Mouse (Mus musculus): ENCODE results near the gene Pip5kl1.

The Pip5kl1 gene

GRCm38 (mm10) chr2:32620682-32621516, 46.3 kb downstream of the Pip5kl1 start:
- no peak for DNase-seq

- no peak for DNase-seq
These were observed 46.9 kb downstream of the Pip5kl1 start, which contains the start of gene Ak1 for GRCm38 (mm10) chr2:32621517-32621859. Ak1 (plus strand) TSS chr2:32621758.

DNA sequence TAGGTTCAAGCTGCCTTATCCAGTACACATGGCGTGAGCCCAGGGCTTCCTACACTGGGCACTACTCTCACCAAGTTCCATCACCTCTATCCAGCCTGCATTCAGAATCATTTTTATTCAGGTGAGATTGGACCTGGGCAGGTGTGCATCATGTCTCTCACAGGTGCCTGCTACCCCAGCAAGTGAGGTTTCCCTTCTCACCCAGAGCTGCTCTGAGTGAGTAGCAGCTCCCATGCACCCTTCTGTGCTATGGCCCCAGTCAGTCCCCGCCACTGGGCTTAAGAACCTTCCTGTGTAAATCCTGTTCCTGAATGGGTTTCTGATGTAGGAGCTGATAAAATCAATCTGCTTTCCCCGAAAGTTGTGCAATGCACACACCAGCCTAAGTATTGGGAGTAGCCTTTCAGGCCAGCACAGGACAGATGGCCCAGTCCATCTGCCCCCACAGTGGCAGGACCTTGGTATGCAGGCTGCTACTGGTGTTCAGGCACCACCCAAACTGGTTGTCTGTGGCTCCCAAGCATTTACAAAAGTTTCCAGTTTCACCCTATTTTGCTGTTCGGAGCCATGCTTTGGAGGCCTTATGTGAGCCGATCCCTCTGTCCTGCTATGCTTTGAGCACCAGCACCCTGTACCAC, 49.6 kb downstream of the Pip5kl1 start:
- no peak for DNase-seq

GRCm38 (mm10) chr2:32625212-32625872, 50.7 kb downstream of the Pip5kl1 start:
- peak; percentile 94 for DNase-seq

DNA sequence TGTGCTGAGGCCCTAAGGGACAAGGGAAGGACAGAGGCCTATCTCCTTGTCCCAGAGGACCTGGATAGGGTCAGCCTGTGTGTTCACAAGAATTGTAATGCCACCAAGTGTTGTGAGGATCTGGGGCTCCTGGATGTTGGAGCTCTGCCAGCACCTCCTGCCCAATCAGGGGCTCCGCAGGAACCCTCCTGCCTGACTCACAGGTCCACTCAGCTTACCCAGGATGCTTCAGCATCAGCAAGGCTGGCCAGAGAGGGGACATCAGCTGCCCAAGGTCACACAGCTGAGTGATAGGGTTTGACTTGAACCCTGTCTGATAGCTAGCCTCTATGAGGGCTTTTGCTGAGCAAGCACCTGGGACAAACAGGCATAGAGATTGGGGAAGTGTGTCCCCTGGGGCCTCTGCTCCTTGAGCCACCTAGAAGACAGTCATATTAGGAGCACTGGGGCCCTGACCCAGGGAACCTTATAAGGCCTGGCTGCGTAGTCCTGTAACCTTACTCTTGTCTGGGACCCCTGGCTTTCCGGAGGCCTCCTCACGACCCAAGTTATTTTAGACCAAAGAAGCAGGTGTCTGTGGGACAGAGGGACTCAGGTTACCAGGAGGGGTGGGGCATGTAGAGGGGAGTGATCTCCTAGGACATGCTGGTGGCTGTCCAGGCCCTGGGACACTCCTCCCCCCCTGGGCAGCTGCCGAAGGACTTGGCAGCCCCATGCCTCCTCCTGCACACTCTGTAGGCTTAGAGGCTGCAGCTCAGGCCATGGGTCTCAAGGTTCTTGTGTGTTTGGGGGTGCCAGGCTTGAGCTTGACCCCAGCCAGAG, 51.5 kb downstream of the Pip5kl1 start:
- peak; percentile 74 for DNase-seq

DNA sequence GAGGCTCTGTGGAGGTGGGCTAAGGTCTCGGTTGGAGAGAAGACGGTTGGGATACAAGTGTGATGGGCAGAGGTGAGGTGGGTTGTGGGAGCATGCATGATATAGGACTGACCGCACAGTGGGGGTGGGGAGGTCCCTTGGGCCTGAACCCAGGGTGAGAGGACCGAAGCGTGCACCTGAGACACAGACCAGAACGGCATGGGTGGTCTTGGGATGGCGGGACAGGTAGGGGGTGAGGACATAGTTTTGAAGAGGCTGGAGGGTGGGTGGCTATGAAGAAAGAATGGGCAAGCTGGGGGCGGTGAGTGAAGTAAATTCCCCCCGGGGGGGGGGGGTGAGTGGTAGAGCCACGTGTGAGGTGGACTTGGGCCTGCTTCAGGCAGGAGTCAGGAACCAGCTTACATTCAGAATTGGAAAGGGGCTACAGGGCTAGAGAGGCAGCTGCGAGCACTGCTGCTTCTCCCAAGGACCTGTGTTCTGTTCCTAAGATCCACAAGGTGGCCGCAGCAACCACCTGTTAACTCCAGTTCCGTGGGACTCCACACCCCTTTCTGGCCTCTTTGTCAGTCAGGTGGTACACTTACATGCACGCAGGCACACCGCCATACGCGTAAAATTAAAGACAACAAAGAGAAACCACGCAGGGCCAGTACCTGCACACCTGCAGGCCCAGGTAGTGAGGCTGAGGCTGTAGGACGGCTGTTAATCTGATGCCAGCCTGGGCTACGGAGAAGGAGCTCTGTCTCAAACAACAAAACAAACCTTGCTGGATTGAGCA, 52.9 kb downstream of the Pip5kl1 start:
- DNase-seq = no peak

DNA sequence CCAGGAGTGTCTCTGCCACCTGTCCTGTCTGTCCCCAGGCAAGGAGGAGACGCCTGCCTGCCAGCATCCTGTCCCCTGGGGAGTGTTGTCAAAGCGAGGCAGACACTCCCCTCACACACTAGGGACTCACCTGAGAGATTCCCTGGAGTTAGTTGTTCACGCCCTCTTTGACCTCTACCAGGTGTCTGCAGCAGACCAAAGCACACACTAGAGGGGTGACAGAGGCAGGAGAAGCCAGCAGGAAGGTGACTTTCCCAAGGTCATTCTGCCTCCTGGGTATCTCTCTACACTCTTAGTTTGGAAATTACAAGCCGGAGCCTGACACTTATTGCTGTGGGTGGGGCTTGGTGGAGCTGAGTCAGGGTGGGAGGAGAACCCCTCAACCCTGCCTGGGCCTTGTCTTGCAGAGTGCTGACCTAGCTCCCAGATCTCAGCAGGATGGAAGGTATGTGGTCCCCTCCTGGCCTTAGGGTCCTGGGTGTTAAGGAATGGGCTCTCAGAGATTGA, 53.5 kb downstream of the Pip5kl1 start:
- DNase-seq = no peak

- peak; percentile 74 for DNase-seq
These were observed 54.1 kb downstream of the Pip5kl1 start for GRCm38 (mm10) chr2:32628729-32629128.

DNA sequence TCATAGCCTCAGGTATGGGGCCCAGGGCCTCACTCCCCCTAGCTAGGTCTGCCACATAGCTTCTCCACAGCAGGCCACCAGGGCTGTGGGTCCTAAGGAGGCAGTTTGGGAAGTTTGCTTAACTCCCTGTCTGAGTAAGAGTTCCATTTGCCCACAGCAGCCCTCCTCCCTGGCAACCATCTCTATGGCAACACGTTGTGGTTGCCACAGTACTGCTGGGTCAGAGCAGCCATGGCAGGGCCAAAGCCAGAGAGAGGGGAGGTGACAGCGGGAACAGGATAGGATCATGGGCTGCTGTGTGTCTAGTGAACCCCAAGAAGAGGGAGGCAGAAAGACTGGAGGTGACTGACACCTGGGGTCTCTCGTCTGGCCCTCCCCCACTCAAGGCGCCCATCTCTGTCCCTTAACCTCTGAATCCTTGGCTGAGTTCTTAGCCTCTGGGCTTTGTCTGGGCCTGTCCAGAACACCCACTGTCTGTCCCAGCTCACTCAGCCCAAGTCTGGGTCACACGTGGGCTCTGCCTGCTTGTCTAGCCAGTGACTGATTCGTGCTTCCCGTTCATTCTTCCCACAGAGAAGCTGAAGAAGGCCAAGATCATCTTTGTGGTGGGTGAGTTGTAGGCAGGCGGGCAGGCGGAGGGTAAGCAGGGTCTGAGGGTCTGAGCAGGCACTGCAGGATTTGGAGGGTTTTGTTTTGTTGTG, 54.8 kb downstream of the Pip5kl1 start:
- no peak for DNase-seq

GRCm38 (mm10) chr2:32630036-32630435, 55.4 kb downstream of the Pip5kl1 start:
- DNase-seq = no peak

GRCm38 (mm10) chr2:32631046-32631445, 56.4 kb downstream of the Pip5kl1 start:
- no peak for DNase-seq

DNA sequence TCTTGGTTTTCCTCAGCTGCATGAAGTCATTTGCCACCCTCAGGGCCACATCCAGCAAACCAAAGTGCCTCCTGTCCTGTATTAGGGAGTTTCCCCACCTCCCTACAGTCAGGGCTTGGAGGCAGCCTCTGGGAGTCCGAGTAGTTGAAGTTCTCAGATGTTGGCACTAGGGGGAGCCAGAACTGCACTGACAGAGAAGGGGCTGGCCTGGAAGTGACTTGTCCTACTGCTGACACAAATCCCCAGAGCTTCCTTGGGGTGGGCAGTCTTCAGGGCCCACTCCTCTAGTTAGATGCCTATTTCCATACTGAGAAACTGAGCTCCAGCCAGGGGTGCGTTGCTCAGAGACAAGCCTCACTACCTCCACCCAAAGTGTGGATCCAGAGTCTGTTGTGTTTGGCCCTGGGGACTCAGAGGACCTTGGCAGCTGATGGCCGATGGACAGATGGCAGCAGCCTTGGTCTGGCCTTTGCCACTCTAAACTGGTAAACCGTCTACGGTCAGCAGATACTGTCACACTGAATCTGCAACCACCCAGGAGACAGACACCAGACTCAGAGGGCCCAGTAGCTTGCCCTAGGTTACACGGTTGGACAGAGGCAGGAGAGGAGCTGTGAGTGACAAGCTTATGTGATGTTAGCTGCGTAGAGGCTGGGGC, 57.3 kb downstream of the Pip5kl1 start:
- peak; percentile 77 for DNase-seq
